Mouse (Mus musculus) kidney, postnatal 10 days (tissue): ENCODE measurements around the gene Clcn1.

Experiments
- DNase-seq: peaks from one replicate; pipeline ENCODE4 v3.0.0; 2021; ENCODE audit warnings: mixed read lengths

The Clcn1 gene

DNA sequence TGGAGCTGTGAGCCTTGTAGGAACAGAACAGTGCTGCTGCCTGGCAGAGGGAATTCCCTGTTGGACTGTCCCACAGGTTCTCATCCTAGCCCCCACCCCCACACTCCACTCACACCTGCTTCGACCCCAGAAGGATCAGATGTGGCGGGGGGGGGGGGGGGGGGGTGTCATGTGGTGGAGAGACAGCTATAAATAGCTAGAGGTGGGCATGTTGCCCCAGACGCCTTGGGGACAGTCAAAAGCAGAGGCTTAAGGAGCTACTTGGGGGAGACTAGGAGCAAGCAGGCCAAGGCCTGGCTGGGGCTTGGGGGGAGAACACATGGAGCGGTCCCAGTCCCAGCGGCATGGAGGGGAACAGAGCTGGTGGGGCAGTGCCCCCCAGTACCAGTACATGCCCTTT, at the start of gene Clcn1:
Gene Clcn1, plus strand, starts transcription at position 238 of the 400 bp plus-strand sequence.
- DNase-seq = no peak

DNA sequence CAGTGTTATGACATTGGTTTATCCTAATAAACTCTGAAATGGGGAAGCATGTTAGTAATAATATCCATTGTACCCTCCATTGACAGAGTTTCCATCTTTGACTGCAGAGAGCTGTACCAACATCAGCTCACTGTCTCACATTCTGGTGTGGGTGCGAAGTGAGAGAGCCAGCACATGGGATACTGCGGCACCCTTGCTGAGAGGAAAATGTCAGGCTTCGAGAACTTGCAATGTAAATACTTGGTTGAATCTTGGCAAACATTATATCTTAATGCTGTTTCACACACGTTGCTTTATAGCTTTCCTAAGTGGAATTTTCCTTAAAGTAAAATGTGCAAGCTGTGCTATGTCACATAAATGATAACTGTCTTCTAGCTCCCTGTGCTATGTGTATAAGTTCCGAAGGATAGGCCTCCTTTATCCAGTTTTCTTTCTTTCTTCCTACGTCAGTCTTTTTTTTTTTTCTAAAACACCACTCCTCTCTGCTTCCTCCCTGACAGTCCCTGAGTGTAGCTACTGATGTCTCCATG, 49.1 kb upstream of the Clcn1 start:
- DNase-seq = no peak

- DNase-seq = no peak
Observed at GRCm38 (mm10) chr6:42241311-42242045, 45.0 kb upstream of the Clcn1 start.

DNA sequence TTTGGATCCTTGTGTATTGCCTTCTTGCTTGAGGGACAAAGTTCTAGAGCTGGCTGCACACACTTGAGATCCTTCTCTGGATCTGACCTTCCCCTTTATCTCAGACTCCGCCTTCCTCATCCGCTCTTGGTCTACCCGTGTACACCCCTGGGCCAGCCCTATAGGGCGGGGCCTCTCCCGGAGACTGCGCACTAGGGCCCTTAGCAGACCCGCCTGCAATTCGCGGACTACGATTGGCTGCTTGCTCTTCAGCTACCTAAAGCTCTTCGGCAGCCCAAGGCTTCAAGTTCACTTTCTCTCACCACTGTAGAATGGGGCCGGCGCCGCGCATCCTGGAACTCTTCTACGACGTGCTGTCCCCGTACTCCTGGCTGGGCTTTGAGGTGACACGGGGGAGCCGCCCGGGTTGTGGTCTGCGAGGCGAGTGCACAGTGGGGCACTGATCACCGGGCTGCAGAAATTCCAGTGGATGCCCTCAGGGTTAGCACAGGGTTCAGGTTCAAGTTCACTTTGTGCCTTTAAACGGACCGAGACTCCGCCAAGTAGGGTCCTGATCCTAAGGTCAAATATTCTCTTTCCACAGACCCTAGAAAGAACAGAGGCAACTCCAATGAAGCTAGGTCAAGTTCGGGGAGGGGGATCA, 40.7 kb upstream of the Clcn1 start, which contains the start of gene Gstk1:
Gene Gstk1, plus strand, starts transcription at position 225 of the 643 bp plus-strand sequence.
- peak; percentile 87 for DNase-seq

GRCm38 (mm10) chr6:42247173-42247572, 39.3 kb upstream of the Clcn1 start:
- peak; percentile 57 for DNase-seq

GRCm38 (mm10) chr6:42247981-42248380, 38.5 kb upstream of the Clcn1 start:
- no peak for DNase-seq

DNA sequence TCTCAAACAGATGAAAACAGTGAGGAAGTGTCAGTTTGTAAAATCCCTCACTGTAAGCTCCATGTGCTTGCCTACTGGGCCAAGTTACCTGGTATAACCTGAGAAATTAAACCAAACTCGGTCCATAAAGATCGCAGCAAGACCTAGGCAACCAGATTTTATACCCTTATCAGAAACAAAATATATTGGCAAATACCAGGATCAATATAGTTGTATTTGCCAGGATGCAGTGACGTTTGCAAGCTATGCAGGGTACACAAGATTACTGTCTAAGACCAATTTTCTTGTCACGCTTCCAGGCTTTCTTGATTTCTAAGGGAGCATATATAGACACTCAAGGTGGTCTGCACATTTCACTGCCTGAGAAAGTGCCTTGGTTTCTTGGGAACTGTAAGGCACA, 34.7 kb upstream of the Clcn1 start:
- DNase-seq = no peak

DNA sequence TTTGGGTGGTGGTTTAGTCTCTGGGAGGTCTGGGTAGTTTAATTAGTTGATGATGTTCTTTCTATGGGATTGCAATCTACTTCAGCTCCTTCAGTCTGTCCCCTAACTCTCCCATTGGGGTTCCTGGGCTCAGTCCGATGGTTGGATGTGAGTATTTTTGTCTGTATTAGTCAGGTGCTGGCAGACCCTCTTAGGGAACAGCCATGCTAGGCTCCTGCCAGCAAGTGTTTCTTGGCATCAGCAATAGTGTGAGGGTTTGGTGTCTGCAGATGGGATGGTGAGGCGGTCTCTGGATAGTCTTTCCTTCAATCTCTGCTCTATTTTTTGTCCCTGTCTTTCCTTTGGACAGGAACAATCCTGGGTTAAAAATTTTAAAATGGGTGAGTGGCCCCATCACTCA, 33.4 kb upstream of the Clcn1 start:
- DNase-seq = no peak

DNA sequence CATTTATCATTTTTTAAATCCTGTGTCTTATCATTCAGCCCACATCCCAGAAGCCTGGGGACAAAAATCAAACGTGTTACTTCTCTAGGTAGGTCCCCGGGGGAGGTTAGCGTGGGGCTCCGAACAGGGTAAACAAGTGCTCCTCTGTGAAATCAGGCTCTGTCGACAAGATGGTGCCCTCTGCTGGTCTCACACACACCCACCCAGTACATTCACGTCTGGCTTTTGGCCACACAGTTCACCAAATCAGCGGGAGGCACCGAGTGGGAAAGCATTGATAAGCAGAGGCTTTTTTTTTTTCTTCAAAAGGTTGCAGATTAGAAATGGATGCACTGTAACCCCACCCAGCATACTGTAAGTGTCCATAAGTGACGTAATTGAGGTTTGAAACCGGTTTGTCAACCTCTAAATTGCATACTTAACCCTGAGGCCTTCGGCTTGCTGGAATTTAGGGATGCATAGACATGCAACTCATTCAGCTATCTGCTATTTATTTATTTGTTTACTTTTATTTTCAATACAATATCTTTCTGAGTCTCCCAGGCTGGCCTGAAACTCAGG, 29.1 kb upstream of the Clcn1 start:
- DNase-seq = peak; percentile 76

DNA sequence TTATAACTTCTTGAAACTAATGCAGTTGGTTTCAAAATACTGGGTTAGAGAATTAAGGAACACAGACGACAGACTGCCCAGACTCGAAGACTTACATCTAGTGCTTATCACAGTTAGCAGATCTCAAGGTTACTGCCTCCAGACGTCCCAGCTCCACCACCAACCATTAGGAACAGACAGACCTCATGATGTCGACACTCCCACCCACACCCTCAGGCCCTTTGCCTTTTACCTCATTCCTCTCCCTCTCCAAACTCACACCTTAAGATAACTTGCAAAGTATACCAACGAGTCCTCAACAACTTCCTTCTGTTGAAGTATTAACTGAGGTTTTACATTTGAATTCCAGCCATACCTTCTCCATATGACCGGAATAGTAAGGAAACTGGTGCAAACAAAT, 26.1 kb upstream of the Clcn1 start:
- no peak for DNase-seq

DNA sequence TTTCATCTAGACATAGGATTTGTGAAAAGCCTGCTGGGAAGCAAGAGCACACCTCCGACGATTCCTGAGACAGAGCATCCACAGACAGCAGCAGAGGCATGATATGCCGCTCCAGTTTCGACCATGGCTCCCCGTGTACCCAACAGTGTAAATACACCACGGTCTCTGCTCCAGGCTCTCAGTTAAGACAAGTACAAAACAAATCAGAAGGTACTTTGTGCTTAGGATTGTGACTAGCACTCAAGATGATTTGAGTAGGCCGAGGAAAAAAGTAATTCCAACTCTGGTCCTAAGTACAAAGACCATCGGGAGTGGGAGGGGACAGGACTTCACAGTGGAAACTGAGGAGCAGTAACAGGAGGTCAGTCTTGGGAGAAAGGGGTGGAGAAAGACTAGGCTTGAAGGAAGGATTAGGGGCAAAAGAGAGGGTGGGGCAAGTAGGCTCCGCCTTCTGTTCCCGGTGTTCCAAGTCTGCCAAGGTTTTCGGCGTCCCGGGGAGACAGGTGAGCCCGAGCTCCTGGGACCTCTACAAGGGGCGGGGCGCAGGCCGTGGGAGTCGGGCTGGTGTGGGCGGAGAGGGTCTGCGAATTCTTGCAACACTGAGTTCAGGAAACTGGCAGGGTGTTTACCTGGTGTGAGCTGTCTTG, 24.8 kb upstream of the Clcn1 start, which contains the start of gene Tmem139:
Gene Tmem139, plus strand, starts transcription at position 447 of the 647 bp plus-strand sequence.
- peak; percentile 50 for DNase-seq

DNA sequence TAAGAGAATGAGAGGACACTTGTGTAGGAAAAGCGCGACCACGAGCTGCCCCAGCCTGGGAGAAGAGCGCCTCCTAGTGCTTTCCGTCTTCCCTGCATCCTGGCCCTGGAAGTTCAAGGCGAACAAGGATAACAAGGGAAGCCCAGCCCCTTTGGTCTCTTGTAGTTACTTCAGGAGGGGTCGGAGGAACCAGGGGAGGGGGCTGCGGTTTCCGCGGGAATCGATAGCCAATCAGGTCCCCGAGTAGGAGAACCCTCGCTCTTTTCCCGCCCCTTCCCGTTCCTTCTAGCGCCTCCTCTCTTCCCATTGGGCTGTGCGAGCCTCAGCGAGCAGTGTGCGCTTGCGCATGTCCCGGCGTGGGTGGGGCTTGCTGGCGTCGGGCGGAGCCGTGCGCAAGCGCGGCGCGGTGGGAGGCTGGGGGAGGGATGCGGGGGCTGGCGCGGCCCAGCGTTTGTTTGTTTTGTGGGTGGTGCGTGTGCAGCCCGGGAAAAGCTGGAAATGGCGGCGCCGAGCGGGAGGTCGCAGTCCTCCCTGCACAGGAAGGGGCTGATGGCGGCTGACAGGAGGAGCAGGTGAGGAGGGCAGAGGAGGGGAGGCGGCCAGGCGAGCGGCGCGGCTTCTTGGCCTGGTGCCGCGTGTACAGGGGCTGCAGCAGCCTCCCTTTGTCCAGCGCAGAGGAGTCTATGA, 21.7 kb upstream of the Clcn1 start, which contains the start of gene Casp2:
Gene Casp2, plus strand, starts transcription at position 360 of the 687 bp plus-strand sequence.
- DNase-seq = peak; percentile 99

DNA sequence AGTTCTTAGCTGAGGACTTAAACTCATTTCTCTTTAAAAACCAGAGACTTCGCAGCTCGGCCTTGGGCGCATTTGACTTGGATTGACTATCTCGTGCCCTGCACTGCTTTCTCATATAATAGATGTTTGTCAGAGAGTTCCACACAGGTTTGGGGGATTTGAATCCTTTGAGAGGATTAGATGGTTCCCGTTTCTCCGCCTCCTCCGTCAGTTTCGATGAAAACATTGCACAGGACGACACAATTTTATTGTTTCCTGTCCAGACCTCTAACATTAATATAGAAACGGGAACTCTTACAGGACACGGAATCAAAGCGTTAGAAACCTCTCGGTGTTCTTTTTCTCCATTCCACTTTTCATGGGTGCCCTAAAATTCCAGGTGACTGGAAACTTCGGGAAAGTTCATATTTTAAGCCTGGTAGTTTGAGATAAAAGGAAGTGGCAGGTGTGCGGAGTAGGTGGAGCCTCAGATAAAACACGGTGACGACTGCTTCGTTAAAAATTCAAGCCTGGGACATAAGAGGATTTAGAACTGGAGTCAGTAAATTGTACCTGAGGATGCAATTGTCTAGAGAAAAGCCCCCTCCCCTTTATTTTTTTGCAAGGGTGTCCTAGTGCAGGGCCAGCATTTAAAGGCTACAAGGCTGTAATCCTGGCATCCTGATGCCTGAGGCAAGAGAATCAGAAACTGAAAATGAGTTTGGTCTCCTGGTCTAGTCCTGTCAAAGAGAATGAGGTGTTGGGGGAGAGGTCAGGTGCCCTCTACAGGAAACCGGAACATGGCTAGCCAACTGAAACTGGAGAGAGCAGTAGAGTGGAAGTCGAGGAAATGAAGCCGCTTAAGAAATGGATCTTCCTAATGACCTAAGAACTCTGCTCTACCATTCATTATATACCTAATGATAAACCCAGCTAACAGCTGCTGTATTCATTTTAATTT, 20.8 kb upstream of the Clcn1 start:
- DNase-seq = peak; percentile 12

DNA sequence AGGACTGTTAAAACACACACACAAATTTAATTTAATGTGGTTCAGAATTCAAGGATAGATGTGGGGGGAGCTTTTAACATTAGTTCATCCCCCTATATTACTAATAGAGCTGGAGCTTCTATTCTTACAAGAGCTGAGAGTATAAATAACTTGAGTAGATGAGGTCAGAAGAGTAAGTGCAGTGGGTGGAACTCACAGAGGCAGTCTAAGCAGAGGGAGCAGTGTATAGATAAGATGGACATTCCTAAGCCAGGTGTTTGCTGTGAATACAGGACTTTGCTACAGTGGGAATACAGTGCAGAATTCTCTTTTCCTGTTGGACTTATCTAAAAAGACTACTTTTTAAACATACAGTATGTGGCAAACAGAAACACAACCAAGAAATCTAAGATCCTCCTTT, 15.7 kb upstream of the Clcn1 start:
- DNase-seq = no peak

DNA sequence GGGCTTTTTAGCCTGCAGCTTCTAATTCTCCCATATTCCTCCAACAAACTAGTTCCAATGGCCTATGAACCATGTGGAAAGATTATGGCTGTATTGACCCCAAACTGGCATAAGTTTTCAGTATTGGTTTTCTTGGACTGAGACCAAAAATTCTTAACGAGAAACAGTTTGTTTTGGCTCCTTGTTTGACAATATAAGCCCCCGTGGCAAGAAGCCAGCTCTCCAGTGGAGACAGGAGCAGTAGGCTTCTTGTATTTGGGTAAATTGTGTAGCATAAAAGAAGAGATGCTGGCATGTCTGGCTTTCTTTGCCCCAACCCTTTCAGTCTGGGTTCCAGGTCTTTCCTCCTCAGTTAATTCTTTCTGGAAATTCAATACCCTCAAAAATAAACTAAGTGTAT, 10.3 kb upstream of the Clcn1 start:
- peak; percentile 73 for DNase-seq

DNA sequence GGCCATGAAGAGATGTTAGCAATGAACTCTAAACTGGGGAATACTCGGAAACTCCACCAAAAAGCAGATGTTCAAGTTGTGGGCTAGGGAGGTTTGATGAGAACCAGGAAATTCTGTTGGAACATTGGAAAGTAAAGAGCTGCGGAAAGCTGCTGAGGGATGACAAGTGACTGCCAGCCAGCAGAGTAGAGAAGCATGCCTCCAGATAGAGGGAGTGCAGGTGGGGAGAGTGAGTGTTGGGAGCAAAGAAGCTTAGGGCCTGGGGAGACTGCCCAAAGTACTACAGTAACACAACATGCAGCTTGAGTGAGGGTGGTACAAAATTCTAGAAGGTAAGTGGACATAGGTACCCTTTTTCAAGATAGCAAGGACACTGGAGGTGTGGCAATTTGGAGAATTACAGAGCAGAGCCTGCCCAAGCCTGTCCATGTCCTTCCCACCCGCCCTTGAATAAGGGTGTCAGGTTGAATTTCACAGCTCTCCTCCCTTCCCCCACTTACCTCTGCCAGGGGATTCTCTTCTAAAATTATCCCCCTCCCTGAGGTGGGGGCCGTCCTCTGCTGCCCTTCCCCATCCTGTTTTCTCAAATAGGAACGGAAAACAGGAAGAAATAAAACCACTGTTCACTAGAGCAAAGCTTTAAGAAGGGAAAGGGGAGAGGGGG, 3.5 kb upstream of the Clcn1 start:
- DNase-seq = no peak

DNA sequence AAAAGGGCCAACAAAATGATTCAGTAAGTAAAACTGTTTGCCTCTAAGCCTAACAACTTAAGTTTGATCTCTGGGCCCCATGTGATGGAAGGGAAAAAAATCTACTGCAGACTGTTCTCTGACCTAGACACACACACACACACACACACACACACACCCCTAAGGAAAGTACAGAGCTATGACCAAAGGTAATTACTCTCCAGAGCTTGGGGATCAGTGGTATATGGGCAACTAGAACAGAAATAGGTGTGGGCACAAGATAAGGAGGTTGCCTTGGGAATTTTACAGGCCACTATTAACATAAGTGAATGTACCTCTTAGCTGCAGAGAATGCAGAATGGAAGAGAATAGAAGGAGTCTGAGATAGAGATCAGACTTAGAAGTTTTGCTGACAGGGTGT, 1.1 kb downstream of the Clcn1 start:
- no peak for DNase-seq

GRCm38 (mm10) chr6:42293327-42293726, 6.8 kb downstream of the Clcn1 start:
- no peak for DNase-seq

- no peak for DNase-seq
Observed at GRCm38 (mm10) chr6:42295549-42296094, 9.1 kb downstream of the Clcn1 start.

DNA sequence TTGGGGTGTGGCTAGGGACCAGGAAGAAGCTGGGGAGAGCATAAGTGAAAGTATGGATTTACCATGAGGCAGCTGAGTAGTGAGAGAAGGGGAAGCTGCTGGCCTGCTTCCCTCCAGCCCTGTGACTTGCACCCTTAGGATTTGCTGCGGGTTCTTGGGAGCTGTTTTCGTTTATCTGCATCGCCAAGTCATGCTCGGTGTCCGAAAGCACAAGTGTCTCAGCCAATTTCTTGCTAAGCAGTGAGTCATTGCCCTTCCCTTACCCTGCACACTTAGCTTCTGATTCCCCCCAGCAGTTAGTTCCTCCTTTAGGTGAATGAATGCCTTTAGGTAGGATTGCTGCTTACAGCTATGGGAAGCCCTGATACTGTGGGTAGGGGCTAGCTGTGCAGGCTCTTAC, 12.9 kb downstream of the Clcn1 start:
- no peak for DNase-seq
